Mouse (Mus musculus) left cerebral cortex, postnatal 4 days (tissue): Measurements from ENCODE around the gene Atg7. TPM values are rescaled to one million over a fixed set of nuclear protein-coding genes. Genes with fewer than 3 reads are reported as not detected.
"Not testable (repeated sequence)": the region's sequence is repeated elsewhere in the genome, so short reads cannot be mapped to it uniquely, and the experiment has no call there.

Experiments used
- DNase-seq: peaks from one replicate; pipeline ENCODE4 v3.0.0-alpha.2; 2022
- intact Hi-C: fragments of 180-260 bp; cut with DNase I; formaldehyde crosslinking; loops from one replicate; pipeline ENCODE4 v1.15.1; 2025
- total RNA-seq, 2 experiments: library from RNA; stranded (reverse); gene quantifications; 2 replicates each; pipeline ENCODE4 v1.2.3; 2021

Gene Atg7
- 10 to 100 TPM; 16.4 to 20.3 TPM for total RNA-seq

DNA sequence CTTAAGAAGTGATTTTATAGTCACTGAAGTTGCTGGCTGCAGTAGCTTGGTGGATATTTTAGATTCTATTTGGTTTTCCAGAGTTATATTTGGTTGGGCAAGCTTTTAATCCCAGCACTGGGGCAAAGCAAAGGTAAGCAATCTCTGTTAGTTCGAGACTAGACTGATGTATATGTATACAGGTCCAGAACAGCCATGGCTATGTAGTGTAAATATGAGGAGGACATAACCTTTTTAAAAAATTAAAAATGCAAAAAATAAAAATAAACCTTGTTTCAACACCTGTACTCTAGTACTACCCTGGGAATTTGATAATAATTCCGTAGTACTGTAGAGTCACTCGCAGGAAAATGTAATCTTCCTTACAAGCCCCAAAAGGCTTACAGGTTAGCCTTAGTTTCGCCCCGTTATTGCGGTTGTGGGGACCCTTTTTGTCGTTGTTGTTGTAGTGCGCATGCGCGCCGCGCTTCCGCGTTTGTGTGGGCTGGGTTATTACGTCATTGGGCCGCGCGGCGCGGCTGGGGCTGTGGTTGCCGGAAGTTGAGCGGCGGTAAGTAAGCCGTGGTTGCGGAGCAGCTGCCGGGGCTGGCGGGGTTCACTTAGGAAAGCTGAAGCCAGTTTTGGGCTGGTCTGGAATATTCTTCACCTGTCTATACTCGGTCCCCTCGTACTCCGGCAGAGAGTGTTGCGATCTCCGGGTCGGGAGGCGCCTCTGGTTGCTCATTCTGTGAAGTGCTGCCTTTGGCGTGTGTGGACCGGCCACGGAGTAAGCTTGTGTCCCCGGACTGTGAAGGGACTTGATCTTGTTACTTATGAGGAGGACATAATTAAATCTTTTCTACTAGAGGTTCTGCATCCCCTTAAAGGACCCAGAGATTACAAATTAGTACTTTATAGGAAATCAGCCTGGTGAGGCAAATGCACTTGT lies at the start of gene Atg7:
Gene Atg7, plus strand, starts transcription at position 497 of the 928 bp plus-strand sequence.
- DNase-seq: peak; percentile 97
- intact Hi-C loops: no loop called here

GRCm38 (mm10) chr6:114614076-114614475 lies 28.8 kb upstream of the Atg7 start:
- DNase-seq: peak; percentile 72
- intact Hi-C loops: not testable (repeated sequence)

GRCm38 (mm10) chr6:114633886-114634285 lies 9.0 kb upstream of the Atg7 start:
- DNase-seq: peak; percentile 14
- intact Hi-C loops: not testable (repeated sequence)

DNA sequence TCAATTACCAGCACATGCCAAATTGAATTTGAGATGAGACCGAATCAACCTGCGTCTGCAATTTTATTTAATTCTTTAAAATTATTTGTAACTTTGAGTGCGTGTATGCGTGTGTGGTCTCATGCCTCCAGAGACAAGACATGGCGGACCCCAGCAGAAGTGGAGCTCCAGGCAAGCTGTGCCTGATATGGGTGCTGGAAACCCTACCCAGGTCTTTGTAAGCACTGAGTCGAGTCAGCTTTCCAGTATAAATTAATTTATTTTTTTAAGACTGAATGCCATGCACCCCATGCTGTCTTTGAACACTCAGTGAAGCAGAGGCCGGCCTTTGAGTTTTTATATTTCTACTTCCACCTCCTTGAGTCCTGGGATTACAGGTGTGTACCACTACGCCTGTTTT lies 819 bp downstream of the Atg7 start:
- no peak for DNase-seq
- intact Hi-C loops: no loop called here

GRCm38 (mm10) chr6:114644531-114644930 lies 1.6 kb downstream of the Atg7 start:
- intact Hi-C loops: no loop called here
- no peak for DNase-seq

GRCm38 (mm10) chr6:114646201-114646600 lies 3.3 kb downstream of the Atg7 start:
- no peak for DNase-seq
- intact Hi-C loops: no loop called here

- no peak for DNase-seq
- intact Hi-C loops: no loop called here
Observed at GRCm38 (mm10) chr6:114647011-114647410, 4.1 kb downstream of the Atg7 start.

DNA sequence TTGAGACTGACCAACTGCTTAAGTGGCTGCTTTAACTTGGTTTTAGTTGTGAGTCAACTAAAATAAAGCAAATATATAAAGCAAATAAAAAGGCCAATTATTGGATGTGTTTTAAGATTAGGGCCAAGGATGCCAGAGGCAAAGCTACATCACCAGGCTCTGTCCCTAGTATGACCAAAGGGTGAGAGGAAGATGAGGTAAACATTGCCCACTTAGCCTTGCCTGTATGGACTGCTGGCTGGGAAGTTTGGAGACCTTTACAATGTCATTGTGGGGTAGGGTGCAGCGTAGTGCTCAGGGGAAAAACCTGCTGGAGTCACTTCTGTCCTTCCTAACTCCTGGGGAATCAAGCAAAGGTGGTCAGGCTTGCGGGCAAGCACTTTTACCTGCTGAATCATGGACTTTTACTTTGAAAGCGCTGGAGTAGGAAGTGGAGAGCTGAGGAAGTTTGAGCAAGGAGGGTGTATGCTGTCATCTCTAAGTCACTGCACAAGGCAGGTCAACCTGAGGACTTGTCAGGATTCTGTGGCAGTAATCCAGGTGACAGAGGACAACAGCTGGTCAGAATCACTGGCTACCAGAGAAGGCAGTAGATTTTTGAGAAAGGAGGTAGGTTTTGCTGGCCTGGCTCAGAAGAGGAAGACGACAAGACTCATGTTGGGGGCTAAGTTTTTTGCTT lies 5.6 kb downstream of the Atg7 start:
- DNase-seq: no peak
- intact Hi-C loops: no loop called here

DNA sequence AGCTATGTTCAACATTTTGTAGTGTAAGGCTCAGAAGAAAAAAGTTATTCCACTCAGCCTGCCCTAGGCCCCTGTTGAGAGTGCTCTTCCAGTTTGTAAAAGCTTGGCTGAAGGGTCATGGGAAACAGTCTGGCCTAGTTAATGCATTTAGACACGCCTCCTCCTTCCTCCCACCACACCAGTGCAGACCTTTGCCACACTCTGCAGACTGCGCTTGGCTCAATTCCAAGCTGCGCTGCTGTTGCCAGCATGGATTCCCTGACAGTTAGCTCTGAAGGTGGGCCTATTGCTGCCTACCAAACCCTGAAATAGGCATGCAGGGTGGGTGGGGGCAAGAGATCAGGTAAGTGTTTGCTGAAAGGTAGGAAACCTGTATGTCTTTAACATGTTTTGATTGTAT lies 9.3 kb downstream of the Atg7 start:
- peak; percentile 42 for DNase-seq
- intact Hi-C loops: no loop called here

- intact Hi-C loops: no loop called here
- no peak for DNase-seq
Observed at GRCm38 (mm10) chr6:114656826-114657600, 14.1 kb downstream of the Atg7 start.

DNA sequence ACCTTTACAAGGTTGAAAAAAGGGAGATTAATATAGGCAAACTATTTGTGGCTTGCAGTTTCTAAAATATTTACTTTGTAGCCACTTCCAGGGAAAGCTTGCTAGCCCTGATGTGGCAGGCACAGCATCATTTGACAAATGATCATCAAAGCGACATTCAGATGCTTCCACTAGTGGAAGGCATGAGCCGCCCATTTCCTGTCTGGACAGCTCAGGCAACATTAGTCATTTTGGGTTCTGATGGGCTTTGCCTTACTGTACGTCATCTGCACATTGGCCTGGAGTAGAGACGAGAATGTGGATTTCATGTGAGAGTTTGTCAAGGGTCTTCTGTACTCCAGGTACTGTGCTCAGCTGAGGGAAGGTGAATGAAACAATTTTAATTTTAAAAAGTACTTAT lies 14.9 kb downstream of the Atg7 start:
- intact Hi-C loops: no loop called here
- no peak for DNase-seq

- no peak for DNase-seq
- intact Hi-C loops: no loop called here
Observed at GRCm38 (mm10) chr6:114659278-114659991, 16.5 kb downstream of the Atg7 start.

GRCm38 (mm10) chr6:114659992-114660800 lies 17.3 kb downstream of the Atg7 start:
- no peak for DNase-seq
- intact Hi-C loops: no loop called here

DNA sequence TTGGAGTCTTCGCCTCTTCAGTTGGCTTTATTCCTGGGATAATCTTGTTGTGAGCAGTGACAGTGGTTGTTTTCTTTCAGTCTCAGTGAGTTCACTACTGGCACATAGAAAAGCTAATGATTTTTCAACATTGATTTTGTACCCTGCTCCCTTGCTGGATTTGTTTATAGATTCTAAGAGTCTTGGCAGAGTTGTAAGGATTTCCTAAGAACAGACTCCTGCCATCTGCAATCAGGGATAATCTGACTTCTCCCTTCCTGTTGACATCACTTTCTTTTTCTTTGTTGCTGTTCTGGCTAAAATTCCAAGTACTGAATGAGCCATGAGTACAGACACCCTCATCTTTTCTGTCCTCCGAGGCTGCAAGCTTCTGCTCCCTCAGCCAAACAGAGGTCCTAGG lies 20.8 kb downstream of the Atg7 start:
- intact Hi-C loops: no loop called here
- no peak for DNase-seq

GRCm38 (mm10) chr6:114664716-114665115 lies 21.8 kb downstream of the Atg7 start:
- DNase-seq: no peak
- intact Hi-C loops: no loop called here

GRCm38 (mm10) chr6:114667518-114667917 lies 24.6 kb downstream of the Atg7 start:
- DNase-seq: no peak
- intact Hi-C loops: no loop called here

DNA sequence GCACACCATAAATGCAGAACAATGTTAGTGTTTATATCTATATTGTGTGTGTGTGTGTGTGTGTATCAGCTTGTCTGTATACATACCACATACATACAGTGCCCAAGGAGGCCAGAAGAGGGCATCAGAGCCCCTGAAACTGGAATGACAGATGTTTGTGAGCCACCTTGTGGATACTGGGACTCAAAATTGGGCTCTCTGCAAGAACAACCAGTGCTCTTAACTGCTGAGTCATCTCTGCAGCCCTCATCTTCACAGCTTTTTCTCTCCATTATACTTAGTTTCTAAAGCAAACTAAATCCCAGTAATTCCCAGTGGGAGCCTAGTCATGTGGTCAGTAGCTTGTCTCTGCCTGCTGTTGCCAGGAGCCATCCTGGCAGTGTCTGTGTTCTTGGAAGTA lies 31.9 kb downstream of the Atg7 start:
- intact Hi-C loops: no loop called here
- no peak for DNase-seq

- no peak for DNase-seq
- intact Hi-C loops: no loop called here
Observed at GRCm38 (mm10) chr6:114676091-114676490, 33.2 kb downstream of the Atg7 start.

- no peak for DNase-seq
- intact Hi-C loops: no loop called here
Observed at GRCm38 (mm10) chr6:114682092-114682711, 39.3 kb downstream of the Atg7 start.
